Mouse (Mus musculus): ENCODE measurements around the gene Ccdc6.
"Not testable (repeated sequence)": the region's sequence is repeated elsewhere in the genome, so short reads cannot be mapped to it uniquely, and the experiment has no call there.

Gene Ccdc6

GRCm38 (mm10) chr10:70174494-70175190 lies 77.7 kb downstream of the Ccdc6 start:
- no peak for DNase-seq

GRCm38 (mm10) chr10:70180727-70181126 lies 83.8 kb downstream of the Ccdc6 start:
- no peak for DNase-seq

GRCm38 (mm10) chr10:70181279-70181972 lies 84.5 kb downstream of the Ccdc6 start:
- no peak for DNase-seq

GRCm38 (mm10) chr10:70183210-70184080 lies 86.5 kb downstream of the Ccdc6 start:
- DNase-seq: no peak

- DNase-seq: no peak
These were observed 89.2 kb downstream of the Ccdc6 start for GRCm38 (mm10) chr10:70186136-70186535.

GRCm38 (mm10) chr10:70186586-70186985 lies 89.7 kb downstream of the Ccdc6 start:
- DNase-seq: no peak

- no peak for DNase-seq
These were observed 92.9 kb downstream of the Ccdc6 start for GRCm38 (mm10) chr10:70189864-70190263.

GRCm38 (mm10) chr10:70194283-70194682 lies 97.4 kb downstream of the Ccdc6 start:
- DNase-seq: no peak

GRCm38 (mm10) chr10:70195279-70195678 lies 98.4 kb downstream of the Ccdc6 start:
- DNase-seq: no peak

GRCm38 (mm10) chr10:70195786-70196185 lies 98.9 kb downstream of the Ccdc6 start:
- no peak for DNase-seq

GRCm38 (mm10) chr10:70196666-70197065 lies 99.7 kb downstream of the Ccdc6 start:
- no peak for DNase-seq

GRCm38 (mm10) chr10:70197601-70198000 lies 100.7 kb downstream of the Ccdc6 start:
- DNase-seq: no peak

- DNase-seq: no peak
These were observed 101.1 kb downstream of the Ccdc6 start for GRCm38 (mm10) chr10:70198012-70198411.

- DNase-seq: no peak
These were observed 102.1 kb downstream of the Ccdc6 start for GRCm38 (mm10) chr10:70198951-70199463.

- DNase-seq: no peak
These were observed 102.7 kb downstream of the Ccdc6 start for GRCm38 (mm10) chr10:70199466-70200210.

- DNase-seq: no peak
These were observed 104.1 kb downstream of the Ccdc6 start for GRCm38 (mm10) chr10:70200889-70201500.

- no peak for DNase-seq
These were observed 107.8 kb downstream of the Ccdc6 start, which contains the start of gene Mrln for GRCm38 (mm10) chr10:70204505-70205399. Gene Mrln (plus strand): TSS chr10:70204664.

GRCm38 (mm10) chr10:70211281-70211680 lies 114.4 kb downstream of the Ccdc6 start:
- DNase-seq: no peak

GRCm38 (mm10) chr10:70220971-70221370 lies 124.0 kb downstream of the Ccdc6 start:
- no peak for DNase-seq

- not testable (repeated sequence) for DNase-seq
These were observed 125.3 kb downstream of the Ccdc6 start for GRCm38 (mm10) chr10:70222231-70222630.

GRCm38 (mm10) chr10:70224571-70224970 lies 127.7 kb downstream of the Ccdc6 start:
- DNase-seq: no peak
